Mouse (Mus musculus) adrenal gland, adult 8-10 months (tissue): ENCODE measurements around the gene Xab2. TPM values are rescaled to one million over a fixed set of nuclear protein-coding genes. Genes with fewer than 3 reads are reported as not detected.

ENCODE experiments used
- DNase-seq: peaks from one replicate; pipeline ENCODE4 v3.0.0; 2022
- total RNA-seq, 4 experiments: library from RNA; stranded (reverse); gene quantifications; 2 replicates each; pipeline ENCODE4 v1.2.4; 2022

Gene Xab2
- total RNA-seq: 10 to 100 TPM; 37.2 to 44.3 (median 42.5) TPM

- peak; percentile 99 for DNase-seq
Measured at GRCm38 (mm10) chr8:3621199-3621970, at the start of gene Xab2, which contains the start of gene Pet100. Xab2 (minus strand) TSS chr8:3621316. Pet100 (plus strand) TSS chr8:3621548.

GRCm38 (mm10) chr8:3670388-3670787 is 49.3 kb upstream of the Xab2 start:
- DNase-seq: no peak

GRCm38 (mm10) chr8:3665507-3665906 is 44.4 kb upstream of the Xab2 start, which contains the start of gene Mcemp1:
Mcemp1 (plus strand) TSS chr8:3665754.
- no peak for DNase-seq

DNA sequence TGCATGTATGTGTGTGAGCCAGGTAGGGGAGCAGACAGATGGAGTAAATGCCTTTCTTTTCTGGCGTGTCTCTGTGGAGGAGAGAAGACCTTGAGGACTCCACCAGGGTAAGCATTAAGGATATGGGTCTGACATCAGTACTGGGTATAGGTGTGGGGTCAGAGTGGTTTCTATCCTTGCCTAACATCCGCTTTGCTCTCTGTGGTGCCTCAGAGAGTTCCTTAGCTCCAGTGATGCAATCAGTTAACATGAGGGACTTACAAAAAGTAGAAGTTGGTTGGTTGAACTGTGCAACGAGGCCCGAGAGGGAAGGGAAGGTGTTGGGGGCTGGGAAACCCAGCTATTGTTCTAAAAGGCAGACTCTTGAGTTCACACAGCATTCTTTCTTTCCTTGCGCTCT is 43.3 kb upstream of the Xab2 start:
- DNase-seq: no peak

GRCm38 (mm10) chr8:3660889-3661288 is 39.8 kb upstream of the Xab2 start:
- no peak for DNase-seq

GRCm38 (mm10) chr8:3656725-3657381 is 35.7 kb upstream of the Xab2 start:
- DNase-seq: no peak

DNA sequence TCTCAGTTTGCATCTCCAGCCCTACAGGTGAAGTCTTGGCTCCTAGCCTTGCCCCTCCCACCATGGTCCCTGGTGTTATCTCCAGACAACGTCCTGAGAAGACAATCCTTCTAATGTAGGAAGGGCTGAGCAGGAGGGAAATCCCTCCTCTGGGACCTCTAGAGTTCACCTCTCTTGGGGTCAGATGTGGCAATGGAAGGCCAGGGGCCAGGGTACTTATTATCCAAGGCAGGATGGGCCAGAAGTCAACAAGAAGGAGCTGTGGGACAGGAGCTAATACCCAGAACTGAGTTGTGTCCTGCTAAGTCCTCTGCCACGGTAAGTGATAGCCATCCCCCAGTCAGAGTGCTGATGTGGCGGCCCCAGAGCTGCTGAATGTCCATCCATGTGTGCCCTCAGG is 34.4 kb upstream of the Xab2 start, which contains the start of gene Retn:
TSS of gene Retn (plus strand) at position 245 of the 400 bp plus-strand sequence.
- no peak for DNase-seq

DNA sequence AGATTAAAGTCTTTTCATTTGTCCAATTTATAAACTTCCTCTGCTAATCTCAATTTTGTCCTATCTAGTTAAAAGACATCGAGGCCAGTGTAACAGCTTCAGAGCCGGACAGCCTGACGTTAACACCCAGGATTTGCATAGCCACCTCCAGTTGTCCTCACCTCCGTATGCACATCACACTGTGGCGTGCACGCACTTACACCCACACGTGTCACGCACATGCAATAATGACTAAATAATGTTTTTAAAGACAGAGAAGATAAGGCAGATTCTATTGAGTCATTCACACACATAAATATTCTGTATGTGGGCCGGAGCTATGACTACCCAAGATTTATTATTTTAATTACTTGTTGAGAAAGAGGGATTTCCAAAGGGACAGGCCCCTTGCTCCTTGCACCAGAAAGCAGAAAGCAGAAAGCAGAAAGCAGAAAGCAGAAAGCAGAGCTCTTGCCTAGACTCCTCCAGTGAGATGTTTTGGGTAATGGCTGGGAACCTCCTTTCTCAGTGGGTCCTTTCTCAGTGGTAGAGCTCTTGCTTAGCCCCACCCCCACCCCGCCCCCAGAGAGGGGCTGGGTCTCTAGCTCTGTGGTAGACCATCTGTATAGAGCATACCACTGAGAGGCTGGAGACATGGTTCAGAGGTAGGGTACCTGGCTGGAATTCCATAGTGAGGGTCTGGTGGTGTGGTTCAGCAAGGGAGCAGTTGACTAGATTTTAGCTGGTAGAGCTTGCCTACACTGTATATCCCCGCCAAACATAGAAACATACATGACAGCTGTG is 33.8 kb upstream of the Xab2 start:
- DNase-seq: no peak

GRCm38 (mm10) chr8:3652845-3653244 is 31.7 kb upstream of the Xab2 start:
- DNase-seq: no peak

- no peak for DNase-seq
Measured at GRCm38 (mm10) chr8:3648990-3649389, 27.9 kb upstream of the Xab2 start.

DNA sequence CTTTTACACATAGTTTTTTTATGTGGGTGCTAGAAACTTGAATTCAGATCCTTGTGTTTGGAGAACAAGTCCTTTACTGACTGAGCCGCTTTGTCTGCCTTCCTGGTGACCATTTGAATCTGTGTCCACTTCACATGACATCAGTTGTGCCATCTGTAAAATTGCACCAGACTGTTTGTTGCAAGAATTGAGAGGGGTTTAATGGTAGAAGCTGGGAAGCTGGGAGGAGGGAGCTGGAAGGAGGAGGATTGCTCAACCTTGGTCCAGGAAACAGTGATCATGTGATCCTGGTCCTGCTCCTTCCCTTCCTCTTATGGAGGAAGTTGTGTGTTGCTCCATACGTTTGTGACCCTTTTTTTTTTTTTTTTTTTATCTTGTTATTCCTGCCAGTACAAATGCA is 27.2 kb upstream of the Xab2 start:
- DNase-seq: no peak

- DNase-seq: no peak
Measured at GRCm38 (mm10) chr8:3647561-3647960, 26.4 kb upstream of the Xab2 start.

- DNase-seq: no peak
Measured at GRCm38 (mm10) chr8:3646824-3647531, 25.9 kb upstream of the Xab2 start.

GRCm38 (mm10) chr8:3645804-3646203 is 24.7 kb upstream of the Xab2 start:
- DNase-seq: peak; percentile 52

- no peak for DNase-seq
Measured at GRCm38 (mm10) chr8:3631478-3631875, 10.4 kb upstream of the Xab2 start.

- DNase-seq: peak; percentile 61
Measured at GRCm38 (mm10) chr8:3630647-3631477, 9.7 kb upstream of the Xab2 start, which contains the start of gene Stxbp2. Stxbp2 (plus strand) TSS chr8:3630955.

GRCm38 (mm10) chr8:3628014-3628413 is 6.9 kb upstream of the Xab2 start:
- no peak for DNase-seq

DNA sequence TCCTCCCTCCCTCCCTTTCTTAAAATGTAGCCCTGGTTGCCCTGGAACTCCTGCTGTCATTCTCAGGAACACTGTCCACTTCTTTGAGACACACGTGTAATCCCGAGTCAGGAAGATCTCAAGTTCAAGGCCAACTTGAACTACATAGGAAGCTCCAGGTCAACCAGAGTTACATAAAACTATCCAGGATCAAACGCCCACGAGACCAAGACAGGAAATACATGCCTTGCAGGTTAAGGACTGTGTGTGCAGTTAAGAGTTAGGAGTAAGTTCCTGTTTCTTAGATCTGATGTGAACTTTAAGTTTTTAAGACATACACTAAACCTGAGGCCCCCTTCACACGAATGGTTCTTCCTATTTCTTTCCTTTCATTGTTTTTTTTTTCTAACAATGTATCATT is 5.9 kb upstream of the Xab2 start:
- no peak for DNase-seq

GRCm38 (mm10) chr8:3625445-3625844 is 4.3 kb upstream of the Xab2 start, which contains the start of gene Pcp2:
Pcp2 (minus strand) TSS chr8:3625545.
- DNase-seq: no peak

DNA sequence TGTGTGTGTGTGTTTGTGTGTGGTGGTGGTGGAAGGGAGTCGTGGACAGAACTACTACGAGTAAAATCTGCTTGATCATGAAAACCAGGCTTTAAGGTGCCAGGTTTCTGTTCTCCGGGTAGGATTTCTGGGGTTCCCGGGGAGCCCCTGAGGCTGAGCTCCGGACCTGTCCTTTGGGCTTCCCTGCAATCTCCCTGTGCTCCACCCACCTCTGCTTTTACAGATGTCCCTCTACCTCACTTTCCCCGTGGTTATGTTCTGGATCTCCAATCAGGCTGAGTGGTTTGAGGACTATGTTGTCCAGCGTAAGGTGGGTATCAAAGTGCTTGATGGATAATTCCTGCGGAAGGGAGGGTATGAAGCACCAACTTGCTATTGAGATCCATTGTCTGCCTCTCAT is 1.0 kb upstream of the Xab2 start:
- DNase-seq: no peak

DNA sequence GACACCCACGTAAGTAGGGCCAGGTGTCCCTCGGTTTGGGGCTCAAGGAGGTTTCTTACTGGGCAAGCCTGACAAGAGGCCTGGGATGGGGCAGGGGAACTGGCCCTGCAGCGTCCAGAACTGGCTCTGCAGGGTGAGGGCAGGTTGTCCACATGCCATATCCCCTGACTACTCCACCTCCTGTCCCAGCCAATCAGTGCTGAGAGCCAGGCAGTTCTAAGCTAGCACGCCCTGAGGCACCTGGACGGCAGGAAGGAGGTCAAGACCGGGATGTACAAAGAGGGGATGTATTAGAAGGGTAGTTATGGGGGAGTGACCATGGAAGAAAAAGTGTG is 11.3 kb downstream of the Xab2 start:
- DNase-seq: no peak
